Mouse (Mus musculus) heart, postnatal 25 days (tissue): ENCODE results near the gene Pip. TPM values are rescaled to one million over a fixed set of nuclear protein-coding genes. Genes with fewer than 3 reads are reported as not detected.

Experiments used
- DNase-seq: peaks from one replicate; pipeline ENCODE4 v3.0.0; 2022; ENCODE audit warnings: low spot score
- intact Hi-C: fragments of 180-260 bp; cut with DNase I; formaldehyde crosslinking; loops from one replicate; pipeline ENCODE4 v1.15.1; 2025
- total RNA-seq, 2 experiments: library from RNA; stranded (reverse); gene quantifications; 2 replicates each; pipeline ENCODE4 v1.2.3; 2021

Gene Pip
- not detected for total RNA-seq

DNA sequence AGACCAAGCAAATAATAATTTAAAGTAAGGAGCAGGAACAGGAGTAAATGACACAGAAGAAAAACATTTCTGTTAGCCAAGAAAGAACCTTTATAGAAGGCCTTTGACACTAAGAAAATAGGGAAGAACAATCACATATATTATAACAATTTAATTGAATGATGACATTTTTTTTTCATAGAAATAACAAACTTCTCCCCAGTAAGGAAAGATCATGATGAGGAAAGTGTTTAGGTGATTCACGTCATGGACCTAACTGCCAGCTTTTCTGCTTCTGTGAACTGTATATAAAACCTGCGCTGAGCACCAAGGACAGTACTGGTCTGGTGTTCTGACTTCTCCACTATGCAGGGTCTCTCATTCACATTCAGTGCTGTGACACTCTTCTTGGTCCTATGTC, at the start of gene Pip:
Gene Pip, plus strand, starts transcription at position 301 of the 400 bp plus-strand sequence.
- DNase-seq = no peak
- intact Hi-C loops = no loop called here

- intact Hi-C loops = no loop called here
- DNase-seq = no peak
These were observed 23.2 kb upstream of the Pip start for GRCm38 (mm10) chr6:41824086-41824485.

GRCm38 (mm10) chr6:41829516-41829915, 17.8 kb upstream of the Pip start:
- DNase-seq = no peak
- intact Hi-C loops = no loop called here

- intact Hi-C loops = no loop called here
- DNase-seq = no peak
These were observed 5.4 kb downstream of the Pip start, which contains the start of gene Sval2 for GRCm38 (mm10) chr6:41852689-41853088. Gene Sval2, plus strand, starts transcription at chr6:41852989.

GRCm38 (mm10) chr6:41864038-41864437, 16.7 kb downstream of the Pip start:
- intact Hi-C loops = no loop called here
- DNase-seq = no peak

Other genes with a start within 250 kb of the Pip start
- gene Ephb6, start 242.1 kb upstream of the Pip start, total RNA-seq = 1 to 10 TPM; 1.6 to 2.0 TPM
- not detected for gene Trpv6, start 211.1 kb upstream of the Pip start, total RNA-seq
- gene Trpv5, start 166.8 kb upstream of the Pip start, total RNA-seq = not detected
- not detected for gene Llcfc1, start 163.1 kb upstream of the Pip start, total RNA-seq
- under 1 TPM in 1 of 2 experiments, not detected in 1; 0.89 TPM for gene Kel, start 143.2 kb upstream of the Pip start, total RNA-seq
- gene Olfr459, start 72.4 kb upstream of the Pip start, total RNA-seq = not detected
- not detected for gene Sval2, start 5.5 kb downstream of the Pip start, total RNA-seq
- not detected for gene Sval1, start 104.1 kb downstream of the Pip start, total RNA-seq
- not detected for gene Sval3, start 120.6 kb downstream of the Pip start, total RNA-seq
- gene Sva, start 190.9 kb downstream of the Pip start, total RNA-seq = not detected